In the genomic region with DNA sequence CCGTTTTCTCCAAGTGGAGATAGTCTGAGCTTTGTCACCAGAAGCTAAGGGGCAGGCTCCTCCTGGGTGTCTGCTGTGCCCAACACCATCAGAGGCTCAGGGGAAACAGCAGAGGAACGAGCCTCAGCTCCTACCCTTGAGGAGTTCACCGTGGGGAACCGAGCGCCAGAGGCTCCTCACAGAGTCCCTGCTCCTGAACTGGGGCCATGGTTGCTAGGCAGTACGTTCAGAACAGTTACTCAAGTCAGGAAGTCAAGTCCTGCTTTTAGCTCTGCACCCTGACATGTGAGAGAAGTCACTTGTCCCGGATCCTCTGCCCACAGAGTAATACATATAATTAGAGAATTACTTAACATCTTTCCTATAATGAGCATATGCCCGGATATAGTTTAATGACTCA, we compare ENCODE assay signal across 9 mouse cellular contexts. TPM values are rescaled to one million over a fixed set of nuclear protein-coding genes. Genes with fewer than 3 reads are reported as not detected.
A peak's percentile ranks its signal among the peaks of the same experiment; 100 is the strongest.
DNase-seq lines count a peak whose midpoint lies in the region; ATAC-seq lines count a peak whose summit lies in the region.
"Had no signal": no experiment of that assay in that cellular context is flagged by ENCODE, and none has a peak within 500 bp of the region (broad histone marks: within the 10 kb centered on the region; RNA-seq: fewer than 3 reads in every experiment).

No protein-coding gene starts in this region.

- 0 out of 2 replicates have a peak overlapping the region, but pooled peaks have one; percentile 22 for H3K4me2 ChIP-seq in stomach, embryonic 16.5 days (ENCODE audit: low read depth, low read length)

- H3K27me3 ChIP-seq in limb, embryonic 10.5 days (ENCODE audit: low read depth, poor library complexity, severe bottlenecking) = no peaks in the 10 kb centered on the region
- H3K27me3 ChIP-seq in stomach, embryonic 16.5 days (ENCODE audit: control insufficient read depth, insufficient read depth, low read length) = no peaks in the 10 kb centered on the region

- H3K9ac ChIP-seq in stomach, embryonic 16.5 days (ENCODE audit: low read length) = peak overlapping the region; percentile 28; the same call in 1 of the 2 replicates

- peak overlapping the region; percentile 84 for H3K27ac ChIP-seq in limb, embryonic 10.5 days
- peak overlapping the region; percentile 81 for H3K27ac ChIP-seq in stomach, embryonic 16.5 days (ENCODE audit: low read length)
- H3K27ac ChIP-seq: kidney, postnatal 0 days had no signal

- 29% methylated on average over 8 of the region's 8 CpGs for WGBS in limb, embryonic 10.5 days
- WGBS in stomach, embryonic 16.5 days = 16% methylated on average over 8 of the region's 8 CpGs

- peak; percentile 51; the same call in 1 of the 2 replicates for ATAC-seq in stomach, embryonic 16.5 days (ENCODE audit: insufficient read depth, low FRiP score)

- no peak overlapping the region for H3K4me3 ChIP-seq in limb, embryonic 10.5 days
- no peak overlapping the region for H3K4me3 ChIP-seq in stomach, embryonic 16.5 days (replicated peaks; ENCODE audit: low read length)

- H3K4me1 ChIP-seq in limb, embryonic 10.5 days = peaks cover 54% of the 10 kb centered on the region
- peaks cover 15% of the 10 kb centered on the region for H3K4me1 ChIP-seq in stomach, embryonic 16.5 days (ENCODE audit: control insufficient read depth, insufficient read depth, low read length)

- no peaks in the 10 kb centered on the region for H3K36me3 ChIP-seq in limb, embryonic 10.5 days
- H3K36me3 ChIP-seq in stomach, embryonic 16.5 days (ENCODE audit: control insufficient read depth, insufficient read depth, low read length) = no peaks in the 10 kb centered on the region

- DNase-seq in urinary bladder, postnatal 14 days (ENCODE audit: low spot score) = peak; percentile 21
- no peak for DNase-seq in urinary bladder, adult 2 months (ENCODE audit: low spot score)
- DNase-seq in gastrocnemius, postnatal 25 days = peak; percentile 52
- DNase-seq in limb, embryonic 10.5 days (ENCODE audit: low spot score) = no peak
- DNase-seq in left cerebral cortex, adult 11 months (ENCODE audit: low spot score) = no peak
- no peak for DNase-seq in testis, postnatal 10 days (ENCODE audit: low spot score)
- DNase-seq in layer of hippocampus, adult 8-10 months (ENCODE audit: low spot score in 2 of 2) = no peak

- no peaks in the 10 kb centered on the region for H3K9me3 ChIP-seq in limb, embryonic 10.5 days (replicated peaks)
- H3K9me3 ChIP-seq in stomach, embryonic 16.5 days (replicated peaks; ENCODE audit: control insufficient read depth, low read length) = no peaks in the 10 kb centered on the region

RNA-seq across cellular contexts. Expression of a gene that starts 23.3 kb away (rescaled TPM):
- polyA plus RNA-seq in urinary bladder, adult 2 months (2012; rRNA removed) = 33.0 and 44.9 TPM in 2 replicates
- total RNA-seq in gastrocnemius, postnatal 25 days (2021) = 10 to 100 TPM; 17.3 to 24.8 TPM
- 13.2 and 13.5 TPM in 2 replicates for polyA plus RNA-seq in limb, embryonic 10.5 days (2016; fragmentation: Nextera tagmentation; extraction: Ambion mirVana)
- polyA plus RNA-seq in stomach, embryonic 16.5 days (2015; fragmentation: Nextera tagmentation; extraction: Ambion mirVana) = 5.3 and 5.8 TPM in 2 replicates
- 10 to 100 TPM in 1 of 4 experiments, 1 to 10 TPM in 3; 7.8 to 11.3 (median 9.3) TPM for total RNA-seq in layer of hippocampus, adult 8-10 months (2022)

RNA-seq across cellular contexts. Expression of a gene that starts 57.2 kb away (rescaled TPM):
- 31.4 and 38.5 TPM in 2 replicates for polyA plus RNA-seq in urinary bladder, adult 2 months (2012; rRNA removed)
- total RNA-seq in gastrocnemius, postnatal 25 days (2021) = under 1 TPM; 0.21 to 0.23 TPM
- polyA plus RNA-seq in limb, embryonic 10.5 days (2016; fragmentation: Nextera tagmentation; extraction: Ambion mirVana) = 0.18 and 0.55 TPM in 2 replicates
- 0.34 and 0.35 TPM in 2 replicates for polyA plus RNA-seq in stomach, embryonic 16.5 days (2015; fragmentation: Nextera tagmentation; extraction: Ambion mirVana)
- total RNA-seq in layer of hippocampus, adult 8-10 months (2022) = 10 to 100 TPM; 15.3 to 29.4 (median 21.6) TPM

Comparison
In these comparisons a context has a peak if more than half of its experiments do, and no peak if none do; other contexts are left out.
1. DNase-seq: peak in urinary bladder, postnatal 14 days (single experiment) and gastrocnemius, postnatal 25 days (single experiment); none in urinary bladder, adult 2 months (single experiment), limb, embryonic 10.5 days (single experiment), left cerebral cortex, adult 11 months (single experiment), testis, postnatal 10 days (single experiment) and layer of hippocampus, adult 8-10 months (0 of 2).
2. RNA of a gene that starts 57.2 kb away (polyA plus RNA-seq): 31.4 to 38.5 TPM in urinary bladder, adult 2 months; 0.34 to 0.35 TPM in stomach, embryonic 16.5 days and 0.18 to 0.55 TPM in limb, embryonic 10.5 days; every median in the first group is over 10 times any median in the second.